Mouse (Mus musculus): ENCODE measurements around the gene Pou2f3.

DNA sequence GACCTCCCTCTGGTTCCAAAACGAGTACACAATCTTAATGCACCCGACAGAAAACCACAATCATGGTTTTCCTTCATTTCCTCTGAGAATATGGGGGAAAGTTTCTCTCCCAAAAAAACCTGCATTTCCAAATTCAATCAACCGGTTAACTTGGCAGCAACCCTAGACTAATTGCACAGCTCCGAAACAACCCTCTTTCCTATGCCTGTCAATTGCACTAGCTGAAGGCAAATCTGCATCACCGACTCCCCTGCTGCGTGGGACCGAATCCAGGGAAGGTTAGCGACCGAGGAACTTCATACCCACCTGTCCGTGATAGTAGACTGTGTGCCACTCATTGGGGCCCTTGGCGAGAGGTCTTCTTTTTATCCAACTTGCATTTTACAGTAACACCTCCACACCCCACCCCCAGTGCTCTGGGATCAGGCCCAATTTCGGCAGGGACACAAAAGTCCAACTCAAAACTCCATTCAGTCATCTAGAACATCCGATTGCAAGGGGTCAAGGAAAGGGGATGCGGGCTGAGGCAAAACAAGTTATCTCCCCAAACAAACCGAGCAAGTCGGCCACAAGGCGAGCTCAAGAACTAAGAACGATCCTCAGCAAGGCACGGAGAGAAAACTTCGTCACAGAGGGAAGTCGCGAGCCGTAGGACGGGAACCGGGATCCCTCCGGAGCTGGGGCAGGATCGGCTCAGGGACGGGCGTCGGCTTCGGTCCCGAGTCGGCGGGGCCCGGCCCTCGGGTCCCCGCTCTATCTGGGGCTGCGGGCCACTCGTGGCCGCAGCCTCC lies 105.1 kb downstream of the Pou2f3 start:
- TF ChIP-seq CTCF (IDR thresholded peaks at IDR 0.05 in 2 of 3, conservative IDR thresholded peaks at IDR 0.05 in 1 of 3; ENCODE audit: control insufficient read depth in 1 of 3, insufficient read depth in 1 of 3, low read depth in 2 of 3, low read length in 3 of 3, poor library complexity in 1 of 3, severe bottlenecking in 1 of 3) (no peak), SMC3 (IDR thresholded peaks at IDR 0.05; ENCODE audit: low read depth, low read length) (no peak), ELF1 (IDR thresholded peaks at IDR 0.05; ENCODE audit: low read depth, low read length) (no peak), ZC3H11A (IDR thresholded peaks at IDR 0.05; ENCODE audit: low read depth, low read length) (no peak), KAT2A (conservative IDR thresholded peaks at IDR 0.05; ENCODE audit: low read depth, low read length) (no peak), POLR2A (IDR thresholded peaks at IDR 0.05; ENCODE audit: control insufficient read depth in 1 of 2, insufficient read depth in 1 of 2, low read depth in 1 of 2, low read length in 2 of 2, poor library complexity in 1 of 2) (no peak)

Data from MEL (cell line).